Comparison of ENCODE assay signal across 8 mouse cellular contexts in genomic region chr7:88544393-88544792, GRCm38 (mm10).
DNase-seq lines count a peak whose midpoint lies in the region.

No protein-coding gene starts in this region.

- DNase-seq in CD4-positive helper T cell, adult 2 months (ENCODE audit: low read depth, low spot score), result peak; percentile 35
- peak; percentile 21 for DNase-seq in T-cell, adult 2 months (ENCODE audit: low spot score)
- DNase-seq in embryo, embryonic 11 days, result peak; percentile 89
- DNase-seq in heart, postnatal 14 days, result peak; percentile 29 to 69
- peak; percentile 79 to 83 for DNase-seq in kidney, postnatal 4 days
- DNase-seq in lung, adult 18-20 months, result peak; percentile 27 to 65
- DNase-seq in retina, adult 2 months (ENCODE audit: low read depth, low spot score), result peak; percentile 34
- DNase-seq in urinary bladder, postnatal 36 days (ENCODE audit: low spot score in 2 of 2), result peak; percentile 37 to 40

- intact Hi-C loops in heart, postnatal 14 days (cut with DNase I), result loop anchor here (2.0 kb wide), 1 partner anchor 448 kb away; no protein-coding TSS in a partner anchor

Comparison
In these comparisons a context has a peak if more than half of its experiments do, and no peak if none do; other contexts are left out.
1. Peak in every context shown above with its lines: DNase-seq.
2. DNase-seq: peak in every context shown above with its lines; median percentile 89 in embryo, embryonic 11 days; 81 in kidney, postnatal 4 days; 49 in heart, postnatal 14 days; 46 in lung, adult 18-20 months; 38 in urinary bladder, postnatal 36 days; 35 in CD4-positive helper T cell, adult 2 months; 34 in retina, adult 2 months; 21 in T-cell, adult 2 months.